Mouse (Mus musculus): ENCODE results near the gene Galnt7. TPM values are rescaled to one million over a fixed set of nuclear protein-coding genes. Genes with fewer than 3 reads are reported as not detected.
"Not testable (repeated sequence)": the region's sequence is repeated elsewhere in the genome, so short reads cannot be mapped to it uniquely, and the experiment has no call there.

Gene Galnt7
- polyA plus RNA-seq, 1 experiment from 2014 or later: 21.5 TPM

DNA sequence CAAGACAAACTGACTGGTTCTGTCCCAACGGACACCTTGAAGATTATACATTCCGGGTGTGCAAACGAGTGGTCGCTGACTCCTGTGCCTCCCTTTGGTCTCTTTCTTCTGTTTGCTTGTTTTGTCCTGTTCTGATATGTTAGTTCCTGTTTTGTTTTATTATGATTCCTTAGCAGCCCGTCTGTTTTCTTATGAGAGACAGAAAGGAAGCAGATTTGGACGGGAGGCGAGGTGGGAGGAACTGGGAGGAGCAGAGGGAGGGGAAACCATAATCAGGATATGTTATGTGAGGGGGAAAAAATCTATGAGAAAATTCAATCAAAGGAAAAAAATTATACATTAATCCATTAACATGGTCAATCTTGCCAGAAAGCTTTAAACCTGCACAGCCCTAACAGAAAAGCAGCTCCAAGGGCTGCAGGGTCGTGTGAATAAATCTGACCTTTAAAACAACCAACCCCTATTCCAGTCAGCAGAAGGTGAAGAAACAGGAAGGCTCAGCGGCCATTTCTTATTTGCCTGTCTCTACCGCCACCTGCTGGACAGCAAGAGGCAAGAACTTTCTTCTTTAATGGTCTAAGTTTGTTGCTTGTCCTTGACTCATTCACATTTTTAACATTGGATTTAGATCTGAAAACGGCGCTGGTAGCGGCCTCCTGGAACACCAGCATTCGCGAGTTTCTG lies 122.0 kb downstream of the Galnt7 start:
- ATAC-seq (replicated peaks; ENCODE audit: low FRiP score): peak; percentile 71
- H3K36me3 ChIP-seq: peaks cover 22% of the 10 kb centered on the region
- H3K4me3 ChIP-seq (replicated peaks): peak overlapping the region; percentile 6; the same call in 1 of the 2 replicates
- H3K4me2 ChIP-seq: peak overlapping the region; percentile 46
- H3K9ac ChIP-seq: no peak overlapping the region
- 0 out of 2 replicates have a peak, but pooled peaks cover 6% of the 10 kb centered on the region for H3K4me1 ChIP-seq
- 24% methylated on average over 15 of the region's 15 CpGs for WGBS
- peak overlapping the region; percentile 5 for H3K27ac ChIP-seq
- no peaks in the 10 kb centered on the region for H3K27me3 ChIP-seq
- H3K9me3 ChIP-seq (replicated peaks): no peaks in the 10 kb centered on the region

DNA sequence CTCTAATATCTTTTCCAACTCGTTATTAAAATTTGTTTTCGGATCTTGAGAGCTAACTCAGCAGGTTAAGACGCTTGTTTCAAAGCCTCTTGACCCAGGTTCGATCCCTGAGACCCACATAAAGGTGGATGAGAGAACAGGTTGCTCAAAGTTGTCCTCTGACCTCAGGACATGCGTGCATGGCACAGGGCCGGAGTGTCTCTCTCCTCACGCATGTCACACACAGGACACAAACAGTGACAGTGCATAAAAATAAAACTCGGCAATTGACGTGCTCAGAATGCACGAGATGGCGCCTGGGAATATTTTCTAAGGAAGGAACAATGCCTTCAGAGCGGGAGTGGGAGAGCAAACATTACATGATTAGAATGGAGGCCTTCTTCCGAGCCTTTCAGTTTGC lies 122.6 kb downstream of the Galnt7 start:
- peak overlapping the region; percentile 5; the same call in 1 of the 2 replicates for H3K27ac ChIP-seq
- whole genome bisulfite sequencing: 93% methylated on average over 13 of the region's 13 CpGs
- H3K36me3 ChIP-seq: peaks cover 16% of the 10 kb centered on the region
- no peak overlapping the region for H3K9ac ChIP-seq
- 0 out of 2 replicates have a peak, but pooled peaks cover 6% of the 10 kb centered on the region for H3K4me1 ChIP-seq
- H3K4me3 ChIP-seq (replicated peaks): no peak overlapping the region
- 0 out of 2 replicates have a peak, but pooled peaks have one; percentile 14 for ATAC-seq (replicated peaks; ENCODE audit: low FRiP score)
- H3K9me3 ChIP-seq (replicated peaks): no peaks in the 10 kb centered on the region
- H3K4me2 ChIP-seq: peak overlapping the region; percentile 46; the same call in 1 of the 2 replicates
- no peaks in the 10 kb centered on the region for H3K27me3 ChIP-seq

GRCm38 (mm10) chr8:57528036-57528435 lies 124.8 kb downstream of the Galnt7 start:
- Histone ChIP-seq H3K4me2 (no peak overlapping the region), H3K4me1 (0 out of 2 replicates have a peak, but pooled peaks cover 6% of the 10 kb centered on the region), H3K9me3 (replicated peaks) (no peaks in the 10 kb centered on the region), H3K27me3 (no peaks in the 10 kb centered on the region), H3K36me3 (peaks cover 9% of the 10 kb centered on the region; the same call in 1 of the 2 replicates), H3K9ac (no peak overlapping the region), H3K27ac (no peak overlapping the region), H3K4me3 (replicated peaks) (no peak overlapping the region)
- 93% methylated on average over 1 of the region's 1 CpGs for WGBS
- no peak for ATAC-seq (replicated peaks; ENCODE audit: low FRiP score)

DNA sequence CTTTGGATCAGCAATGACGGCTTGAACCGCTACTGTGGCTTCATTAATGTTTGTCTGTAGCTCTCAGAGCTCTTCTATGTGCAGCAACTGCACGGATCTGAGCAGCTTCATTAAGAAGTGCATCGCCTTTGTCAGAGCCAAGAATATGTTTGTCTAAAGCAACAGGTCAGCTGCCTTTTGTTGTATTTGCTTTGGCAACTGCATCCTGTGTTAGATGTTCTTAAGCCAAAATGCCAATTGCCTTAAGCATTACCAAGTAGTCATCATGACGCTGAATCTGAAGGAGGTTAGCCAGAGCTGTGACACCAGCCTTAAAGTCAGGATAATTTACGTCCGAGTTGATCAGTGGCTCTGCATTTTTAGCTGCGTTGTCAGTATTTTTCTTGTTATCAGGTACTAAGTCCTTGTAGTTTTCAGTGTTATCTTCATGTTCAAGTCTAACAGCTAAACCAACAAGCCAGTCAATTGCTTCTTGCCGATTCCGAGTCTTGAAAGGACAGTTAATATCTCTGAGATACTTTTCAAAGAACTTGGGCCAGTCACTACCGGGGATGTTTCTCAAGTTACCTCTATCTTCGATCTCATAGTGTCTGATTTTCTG lies 132.5 kb downstream of the Galnt7 start:
- Histone ChIP-seq H3K4me2 (no peak overlapping the region), H3K4me1 (no peaks in the 10 kb centered on the region), H3K27ac (no peak overlapping the region), H3K36me3 (peaks cover 34% of the 10 kb centered on the region), H3K9me3 (replicated peaks) (no peaks in the 10 kb centered on the region), H3K9ac (no peak overlapping the region), H3K27me3 (no peaks in the 10 kb centered on the region), H3K4me3 (replicated peaks) (no peak overlapping the region)
- 64% methylated on average over 12 of the region's 12 CpGs for WGBS
- no peak for ATAC-seq (replicated peaks; ENCODE audit: low FRiP score)

DNA sequence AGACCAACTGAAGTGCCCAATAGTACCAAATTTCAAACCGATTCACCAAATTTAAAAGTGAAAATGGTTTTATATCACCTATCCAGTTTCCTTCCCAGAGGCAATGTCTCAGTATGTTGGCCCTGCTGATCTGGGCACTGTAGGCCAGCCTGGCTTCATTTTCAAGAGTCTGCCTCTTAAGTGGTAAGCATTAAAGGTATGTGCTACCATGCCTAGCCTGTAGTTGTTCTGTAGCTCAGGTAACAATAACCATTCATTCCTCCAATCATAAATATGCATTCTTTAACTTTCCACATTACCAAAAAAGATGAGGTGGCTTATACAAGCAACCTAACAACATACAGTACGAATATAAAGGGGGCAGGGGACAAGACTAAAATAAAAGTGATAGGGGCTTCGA lies 135.1 kb downstream of the Galnt7 start:
- no peak for ATAC-seq (replicated peaks; ENCODE audit: low FRiP score)
- WGBS: 85% methylated on average over 3 of the region's 3 CpGs

GRCm38 (mm10) chr8:57516685-57517084 lies 136.1 kb downstream of the Galnt7 start:
- not testable (repeated sequence) for H3K27me3 ChIP-seq; H3K4me2 ChIP-seq; H3K4me1 ChIP-seq; ATAC-seq (replicated peaks; ENCODE audit: low FRiP score); H3K9ac ChIP-seq; H3K4me3 ChIP-seq (replicated peaks); H3K9me3 ChIP-seq (replicated peaks); H3K27ac ChIP-seq
- H3K36me3 ChIP-seq: peaks cover 36% of the 10 kb centered on the region
- 86% methylated on average over 5 of the region's 5 CpGs for WGBS

More for the DNA sequence above, 135.1 kb downstream of the Galnt7 start:
- no peak overlapping the region for H3K4me3 ChIP-seq (replicated peaks)
- H3K36me3 ChIP-seq: peaks cover 42% of the 10 kb centered on the region
- no peak overlapping the region for H3K9ac ChIP-seq
- no peaks in the 10 kb centered on the region for H3K9me3 ChIP-seq (replicated peaks)
- H3K4me2 ChIP-seq: no peak overlapping the region
- no peak overlapping the region for H3K27ac ChIP-seq
- peaks cover 4% of the 10 kb centered on the region for H3K4me1 ChIP-seq
- no peaks in the 10 kb centered on the region for H3K27me3 ChIP-seq

DNA sequence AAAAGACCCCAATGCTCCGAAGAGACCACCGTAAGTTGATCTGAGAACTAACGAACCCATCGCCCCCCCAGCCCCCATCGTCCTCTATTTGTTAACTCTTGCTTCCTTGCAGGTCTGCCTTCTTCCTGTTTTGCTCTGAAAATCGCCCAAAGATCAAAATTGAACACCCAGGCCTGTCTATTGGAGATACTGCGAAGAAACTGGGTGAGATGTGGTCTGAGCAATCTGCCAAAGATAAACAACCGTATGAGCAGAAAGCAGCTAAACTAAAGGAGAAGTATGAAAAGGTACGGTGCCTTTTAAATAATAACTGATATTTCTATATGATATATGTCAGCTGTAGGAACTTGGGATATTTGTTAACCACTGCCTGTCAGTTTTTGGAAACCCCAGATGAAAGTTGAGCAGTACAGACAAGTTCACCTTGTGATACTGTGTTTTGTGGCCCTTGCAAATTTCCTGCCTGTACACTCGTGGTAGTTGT lies 139.6 kb downstream of the Galnt7 start:
- H3K9me3 ChIP-seq (replicated peaks); H3K27me3 ChIP-seq; H3K4me1 ChIP-seq; ATAC-seq (replicated peaks; ENCODE audit: low FRiP score): not testable (repeated sequence)
- WGBS: 10% methylated on average over 10 of the region's 10 CpGs
- Histone ChIP-seq H3K9ac (peak overlapping the region; percentile 99), H3K36me3 (peaks cover 34% of the 10 kb centered on the region), H3K27ac (peak overlapping the region; percentile 100), H3K4me3 (replicated peaks) (peak overlapping the region; percentile 91), H3K4me2 (peak overlapping the region; percentile 63)

GRCm38 (mm10) chr8:57512141-57513056 lies 140.4 kb downstream of the Galnt7 start:
- H3K9ac ChIP-seq: peak overlapping the region; percentile 99
- no peaks in the 10 kb centered on the region for H3K27me3 ChIP-seq
- under 1% methylated on average over 86 of the region's 96 CpGs for WGBS
- peaks cover 26% of the 10 kb centered on the region for H3K36me3 ChIP-seq
- peak; percentile 53 for ATAC-seq (replicated peaks; ENCODE audit: low FRiP score)
- peak overlapping the region; percentile 91 for H3K4me3 ChIP-seq (replicated peaks)
- no peaks in the 10 kb centered on the region for H3K9me3 ChIP-seq (replicated peaks)
- H3K4me1 ChIP-seq: peaks cover 8% of the 10 kb centered on the region
- peak overlapping the region; percentile 63 for H3K4me2 ChIP-seq
- peak overlapping the region; percentile 100 for H3K27ac ChIP-seq

DNA sequence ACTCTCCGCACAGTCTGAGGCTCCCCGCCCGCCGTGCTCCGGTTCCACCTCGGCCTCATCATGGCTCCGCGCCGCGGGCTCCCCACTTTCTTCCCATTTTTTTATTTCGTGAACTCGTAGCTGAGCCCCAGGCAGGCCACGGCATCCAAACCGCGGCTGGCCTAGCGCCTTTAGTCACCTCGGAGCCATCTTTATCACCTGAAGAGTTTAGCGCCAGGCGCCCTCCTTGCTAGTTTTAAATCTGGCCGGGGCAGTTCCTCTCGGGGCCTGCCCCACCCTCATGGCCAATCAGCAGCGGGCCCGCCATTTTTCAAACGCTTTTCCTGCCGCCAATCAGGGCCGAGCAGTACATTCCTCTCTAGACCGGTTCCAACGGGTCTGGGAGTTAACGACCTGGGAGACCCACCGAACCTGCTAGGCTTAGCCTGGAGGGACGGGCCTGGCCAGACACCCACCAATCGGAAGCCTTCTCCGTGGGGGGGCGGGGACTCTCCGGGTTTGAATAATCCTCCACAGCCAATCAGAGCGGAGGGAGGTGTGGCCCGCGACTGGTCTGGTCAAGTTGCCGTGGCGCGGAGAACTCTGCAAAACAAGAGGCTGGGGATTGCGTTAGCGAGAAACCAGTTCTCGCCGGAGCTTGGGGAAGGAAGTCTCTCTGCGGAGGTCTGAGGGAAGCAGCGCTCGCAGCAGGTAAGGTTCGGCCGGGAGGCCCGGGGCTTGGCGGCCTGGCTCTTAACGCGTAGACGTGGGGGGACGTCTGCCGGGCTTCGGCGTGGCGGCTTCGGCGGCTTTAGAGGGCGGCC lies 141.3 kb downstream of the Galnt7 start, which contains the start of gene Hmgb2:
Gene Hmgb2 (plus strand): TSS at position 592 of the 803 bp plus-strand sequence.
- Histone ChIP-seq H3K27me3 (no peaks in the 10 kb centered on the region), H3K4me2 (peak within 1 kb of the TSS; percentile 81), H3K27ac (peak within 1 kb of the TSS; percentile 100), H3K4me3 (replicated peaks) (peak within 1 kb of the TSS; percentile 91), H3K9me3 (replicated peaks) (no peaks in the 10 kb centered on the region), H3K9ac (peak within 1 kb of the TSS; percentile 99), H3K36me3 (peaks cover 21% of the 10 kb centered on the region), H3K4me1 (peaks cover 8% of the 10 kb centered on the region)
- ATAC-seq (replicated peaks; ENCODE audit: low FRiP score): peak; percentile 100
- WGBS: under 1% methylated on average over 63 of the region's 63 CpGs

DNA sequence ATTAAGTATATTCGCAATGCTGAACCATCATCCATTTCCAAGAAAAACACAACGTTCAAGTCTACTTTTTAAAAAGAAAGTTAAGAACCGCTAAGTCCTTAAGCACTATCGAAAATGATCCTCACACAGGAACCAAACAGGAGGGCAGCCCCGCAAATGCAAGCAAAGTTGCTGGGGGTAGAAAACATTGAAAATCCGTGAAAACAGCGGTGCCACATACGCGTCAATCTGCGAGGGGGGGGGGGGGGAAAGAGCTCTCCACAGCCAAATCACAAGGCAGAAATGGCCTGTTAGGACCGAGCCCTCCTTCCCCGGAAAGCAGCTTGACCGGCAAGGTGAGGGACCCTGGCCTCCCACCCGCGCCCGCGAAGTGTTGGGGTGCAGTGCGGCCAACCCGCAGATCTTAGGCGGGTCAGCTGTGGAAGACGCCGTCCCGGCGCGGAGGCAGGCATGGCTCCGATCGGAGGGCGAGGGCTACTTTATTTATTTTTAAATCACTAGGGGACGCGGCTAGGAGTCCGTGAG lies 142.0 kb downstream of the Galnt7 start:
- H3K4me2 ChIP-seq: peak overlapping the region; percentile 81
- WGBS: under 1% methylated on average over 31 of the region's 31 CpGs
- no peaks in the 10 kb centered on the region for H3K27me3 ChIP-seq
- ATAC-seq (replicated peaks; ENCODE audit: low FRiP score): peak; percentile 24
- peak overlapping the region; percentile 76 for H3K9ac ChIP-seq
- peak overlapping the region; percentile 91 for H3K4me3 ChIP-seq (replicated peaks)
- peaks cover 15% of the 10 kb centered on the region for H3K36me3 ChIP-seq
- H3K27ac ChIP-seq: peak overlapping the region; percentile 94
- H3K4me1 ChIP-seq: peaks cover 8% of the 10 kb centered on the region
- no peaks in the 10 kb centered on the region for H3K9me3 ChIP-seq (replicated peaks)

DNA sequence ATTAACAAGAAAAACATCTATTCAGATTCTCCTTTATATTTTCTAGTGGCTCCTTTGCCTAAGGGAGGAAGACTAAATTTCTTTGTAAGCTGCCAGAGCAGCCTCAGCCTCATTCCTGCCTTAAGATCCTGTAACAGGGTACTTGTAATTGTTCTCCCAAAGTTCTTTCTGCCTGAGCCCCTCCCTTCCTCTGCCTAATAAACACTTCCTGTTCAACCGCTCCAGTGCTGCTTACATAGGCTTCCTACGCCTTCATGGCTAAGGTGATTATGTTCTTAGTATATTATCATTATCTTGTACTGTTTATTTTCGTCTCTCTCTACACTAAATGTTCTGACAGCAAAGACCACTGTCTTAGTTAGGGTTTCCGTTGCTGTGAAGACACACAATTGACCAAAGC lies 144.2 kb downstream of the Galnt7 start:
- Histone ChIP-seq H3K4me2 (no peak overlapping the region), H3K4me1 (peaks cover 7% of the 10 kb centered on the region), H3K27me3 (no peaks in the 10 kb centered on the region), H3K9ac (no peak overlapping the region), H3K36me3 (peaks cover 4% of the 10 kb centered on the region; the same call in 1 of the 2 replicates), H3K4me3 (replicated peaks) (no peak overlapping the region), H3K27ac (no peak overlapping the region), H3K9me3 (replicated peaks) (no peaks in the 10 kb centered on the region)
- no peak for ATAC-seq (replicated peaks; ENCODE audit: low FRiP score)
- WGBS: 82% methylated on average over 4 of the region's 4 CpGs
